Mouse (Mus musculus) kidney, adult 2 months (tissue): Measurements from ENCODE around the gene Olfr70.

ENCODE experiments used
- CTCF ChIP-seq: fragments of 200-500 bp; conservative IDR thresholded peaks from 2 replicates; pipeline ENCODE4 v1.5.1; 2011; ENCODE audit warnings: low read depth, mild to moderate bottlenecking, control low read depth, low read length, moderate library complexity, mixed read lengths; ENCODE audit not compliant: insufficient read depth, insufficient read length
- POLR2A ChIP-seq: fragments of 200-500 bp; IDR thresholded peaks from one replicate; pipeline ENCODE4 v1.6.1; 2011; ENCODE audit warnings: low read depth, low read length, control low read depth

DNA sequence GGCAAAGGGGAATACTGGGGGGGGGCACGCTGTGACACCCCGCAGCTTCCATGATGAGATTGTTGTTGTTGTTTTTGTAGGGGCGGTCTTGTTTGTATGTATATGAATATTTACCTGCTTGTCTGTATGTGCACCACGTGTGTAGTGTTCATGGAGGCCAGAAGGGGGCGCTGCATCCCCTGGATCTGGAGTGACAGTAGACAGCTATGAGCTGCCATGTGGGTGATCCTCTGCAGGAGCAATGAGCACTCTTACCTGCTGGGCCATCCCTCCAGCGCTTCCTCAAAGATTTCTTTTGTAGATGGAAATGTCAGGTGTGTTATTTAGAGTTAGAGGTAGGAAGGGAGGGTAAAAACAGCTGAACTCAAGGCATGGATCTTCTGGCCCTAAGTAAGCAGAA is 2.8 kb upstream of the Olfr70 start:
- TF ChIP-seq CTCF (peak; percentile 31; the same call in 1 of the 2 replicates), POLR2A (no peak)
